Mouse (Mus musculus) frontal cortex, postnatal 14 days (tissue): ENCODE results near the gene Col4a1.

ENCODE experiments used
- DNase-seq, 2 experiments: peaks; one replicate each; pipeline ENCODE4 v3.0.0; 2022; ENCODE audit warnings: low spot score in 2 of 2

Col4a1 gene

DNA sequence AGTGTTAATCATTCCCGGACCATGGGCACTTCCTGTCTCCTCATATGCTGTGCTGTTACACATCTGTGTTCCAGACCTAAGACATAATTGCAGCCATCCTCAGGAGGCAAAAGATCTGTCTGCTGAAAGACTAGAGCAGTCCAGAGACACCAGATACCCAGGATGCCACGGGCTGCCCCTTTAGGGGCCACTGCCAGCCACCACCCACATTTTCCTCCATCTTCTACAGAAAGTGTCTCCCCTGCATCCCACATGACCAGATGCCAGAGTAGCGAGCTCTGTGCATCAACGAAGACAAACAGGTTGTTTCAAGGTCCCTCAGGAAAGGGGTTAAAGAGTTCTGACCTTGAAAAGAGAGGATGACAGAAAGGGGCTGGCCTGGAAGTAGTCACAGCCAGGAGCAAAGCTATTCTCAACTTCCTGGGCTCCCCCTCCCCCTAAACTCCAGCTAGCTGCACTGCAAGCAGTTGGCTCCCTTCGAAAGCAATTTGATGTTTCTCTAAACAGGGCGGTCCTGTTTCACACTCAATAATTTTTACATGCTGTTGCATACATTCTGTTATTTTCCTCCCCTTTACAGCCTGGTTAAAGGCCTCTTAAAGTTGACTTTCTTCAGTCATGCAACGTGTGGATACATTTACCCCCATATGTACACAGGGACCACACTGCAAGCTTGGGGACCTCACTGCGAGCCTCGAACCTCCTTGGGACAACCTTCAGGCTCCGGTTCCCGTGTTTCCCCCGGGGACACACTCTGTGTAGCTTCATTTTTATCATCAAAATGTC, 13.9 kb downstream of the Col4a1 start:
- DNase-seq, result no peak

DNA sequence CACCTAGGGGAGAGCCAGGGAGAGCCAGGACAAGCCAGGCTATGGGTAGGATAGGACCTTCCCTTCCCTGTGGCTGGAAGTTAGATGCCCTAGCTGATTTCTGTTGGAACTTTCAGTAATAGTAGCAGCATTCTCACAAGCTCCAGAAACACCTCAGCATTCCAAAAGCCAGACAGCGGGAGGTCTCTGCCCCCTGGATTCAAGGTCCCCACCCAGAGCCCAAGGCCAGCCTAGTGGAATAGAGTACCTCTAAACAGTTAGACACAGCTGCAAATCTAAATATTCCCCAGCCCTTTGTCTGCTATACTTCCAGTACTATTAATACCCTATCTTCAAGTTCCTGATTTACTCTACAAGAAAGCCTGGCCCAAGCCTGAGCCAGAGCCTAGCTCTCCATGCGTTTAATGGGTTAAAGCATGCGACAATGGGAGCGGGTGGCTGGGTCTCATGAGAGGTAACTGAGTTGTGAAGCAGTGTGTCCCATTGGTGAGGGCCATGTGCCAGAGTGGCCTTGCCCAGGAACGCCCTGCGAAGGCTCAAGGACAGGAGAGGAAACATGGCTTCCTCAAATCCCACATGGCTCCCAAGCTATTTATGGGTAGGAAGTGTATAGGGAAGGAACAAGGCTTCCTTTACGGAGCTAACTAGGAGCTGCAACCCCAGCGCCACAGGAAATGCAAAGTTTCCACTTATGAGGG, 15.3 kb downstream of the Col4a1 start:
- DNase-seq, result no peak

DNA sequence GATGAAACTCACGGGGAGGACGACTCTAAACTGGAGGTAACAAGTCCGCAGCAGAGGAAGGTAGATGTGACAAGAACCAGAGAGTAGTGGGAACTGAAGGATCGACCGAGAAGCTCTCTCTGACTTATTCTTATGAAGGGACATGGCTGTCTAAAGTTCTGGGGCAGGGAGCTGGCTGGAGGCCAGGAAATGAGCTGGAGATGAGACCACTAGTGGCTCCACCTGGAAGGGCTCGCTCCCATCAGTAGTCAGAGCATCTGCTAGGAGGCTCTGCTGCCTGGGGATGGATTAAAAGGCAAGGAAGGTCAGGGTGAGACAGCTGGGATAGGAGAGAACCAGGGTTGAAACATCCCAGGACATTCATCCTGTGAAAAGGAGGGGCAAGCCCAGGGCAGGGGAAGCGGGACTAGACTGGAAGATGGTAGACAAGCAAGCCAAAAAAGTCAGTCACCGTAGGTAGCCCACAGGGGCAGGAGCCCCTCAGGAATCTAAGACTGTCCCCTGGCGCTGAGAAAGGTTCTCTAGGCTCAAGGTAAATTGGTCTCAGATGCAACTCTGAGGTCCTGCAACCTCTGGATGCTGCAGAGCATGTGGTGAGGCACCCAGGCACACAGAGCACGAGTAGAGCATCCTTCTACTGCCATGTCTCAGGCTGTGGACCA, 16.2 kb downstream of the Col4a1 start:
- DNase-seq, result no peak

DNA sequence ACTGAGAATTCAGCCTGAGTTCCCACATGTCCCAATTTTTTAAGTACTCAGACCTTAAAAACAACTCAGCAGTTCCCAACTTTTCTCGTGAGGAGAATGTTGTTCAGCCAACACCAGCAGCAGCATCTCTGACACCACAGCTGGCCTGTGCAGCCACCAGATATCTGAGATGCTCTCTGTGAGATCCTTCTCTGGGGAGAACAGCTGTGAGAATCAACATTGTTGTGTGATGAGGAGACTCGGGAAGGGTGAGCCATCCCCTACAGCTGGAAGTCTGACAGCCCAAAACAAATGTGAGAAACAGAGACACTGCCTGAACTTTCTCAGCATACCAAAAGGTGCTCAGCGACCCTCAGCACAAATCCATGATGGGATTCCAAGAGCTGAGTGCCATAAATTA, 20.0 kb downstream of the Col4a1 start:
- DNase-seq, result no peak

DNA sequence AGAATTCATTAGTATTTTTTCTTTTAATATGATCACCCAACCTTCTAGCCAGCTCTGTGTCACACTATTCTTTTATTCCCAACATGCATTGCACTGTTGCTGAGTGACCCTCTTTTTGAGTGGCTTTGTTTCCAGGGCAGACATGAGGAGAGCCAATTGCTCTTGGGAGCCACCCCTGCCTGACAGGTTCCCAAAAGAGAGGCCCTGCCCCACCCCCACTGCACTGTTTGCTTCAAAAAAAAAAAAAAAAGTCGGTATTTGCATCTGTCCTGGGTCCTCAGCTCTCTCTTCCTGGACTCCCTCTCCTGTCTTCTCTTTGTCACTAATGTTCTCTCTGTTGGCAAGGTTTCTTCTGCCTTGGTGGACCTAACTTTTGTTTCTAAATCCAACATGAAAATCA, 22.1 kb downstream of the Col4a1 start:
- no peak for DNase-seq

DNA sequence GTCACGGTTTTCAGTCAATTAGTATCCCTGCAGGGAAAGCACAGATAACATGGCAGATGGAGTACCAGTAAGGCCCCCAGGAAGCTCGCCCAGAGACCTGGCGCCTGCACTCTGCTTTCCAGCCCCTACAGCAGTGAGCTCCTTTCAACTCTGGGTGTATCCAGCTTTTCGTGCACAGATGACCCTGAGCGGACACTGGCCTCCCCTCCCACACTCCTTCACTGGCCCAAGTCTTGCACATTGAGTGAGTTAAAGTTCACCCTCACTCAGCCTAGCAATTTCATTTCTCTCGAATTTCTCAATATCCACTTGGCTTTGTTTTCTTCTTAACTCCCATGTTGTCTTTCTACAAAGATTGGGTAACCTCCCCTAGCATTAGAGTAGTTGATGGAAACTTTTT, 24.3 kb downstream of the Col4a1 start:
- no peak for DNase-seq

DNA sequence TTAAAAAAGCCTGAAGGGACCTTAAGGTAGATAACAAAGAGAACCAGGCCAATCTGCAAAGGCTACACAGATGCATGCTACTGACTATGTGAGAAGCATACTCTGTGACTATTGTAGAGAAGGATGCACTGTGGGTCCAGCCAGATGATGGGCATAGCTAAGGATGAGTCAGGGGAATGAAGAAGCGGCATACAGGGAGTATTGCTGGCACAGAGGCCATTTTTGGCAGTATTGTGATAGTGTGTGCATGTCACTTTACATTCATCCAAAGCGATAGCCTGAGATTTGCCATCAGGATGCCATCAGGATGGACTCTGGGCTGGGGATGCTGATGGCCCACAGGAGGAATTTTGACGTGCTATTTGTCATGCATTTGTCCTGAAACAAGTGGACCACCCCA, 25.5 kb downstream of the Col4a1 start:
- no peak for DNase-seq

DNA sequence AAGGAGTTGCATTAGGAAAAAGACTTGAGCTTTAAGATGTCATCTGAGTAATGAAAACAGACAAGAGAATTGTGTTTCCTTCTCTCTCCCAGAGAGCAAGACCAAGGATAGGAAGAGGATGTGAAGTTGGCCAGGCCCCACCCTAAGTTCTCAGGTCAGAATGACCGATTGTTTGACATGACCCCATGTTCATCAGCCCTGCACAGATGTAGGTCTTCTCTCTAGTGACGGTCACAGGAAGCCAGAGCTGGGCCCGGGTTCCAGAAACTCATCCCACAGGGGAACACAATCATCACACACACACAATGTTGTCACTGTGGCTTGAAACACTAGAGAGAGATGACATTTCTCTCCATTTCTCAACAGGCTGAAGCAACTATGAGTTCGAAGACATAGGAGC, 27.2 kb downstream of the Col4a1 start:
- DNase-seq, result no peak

DNA sequence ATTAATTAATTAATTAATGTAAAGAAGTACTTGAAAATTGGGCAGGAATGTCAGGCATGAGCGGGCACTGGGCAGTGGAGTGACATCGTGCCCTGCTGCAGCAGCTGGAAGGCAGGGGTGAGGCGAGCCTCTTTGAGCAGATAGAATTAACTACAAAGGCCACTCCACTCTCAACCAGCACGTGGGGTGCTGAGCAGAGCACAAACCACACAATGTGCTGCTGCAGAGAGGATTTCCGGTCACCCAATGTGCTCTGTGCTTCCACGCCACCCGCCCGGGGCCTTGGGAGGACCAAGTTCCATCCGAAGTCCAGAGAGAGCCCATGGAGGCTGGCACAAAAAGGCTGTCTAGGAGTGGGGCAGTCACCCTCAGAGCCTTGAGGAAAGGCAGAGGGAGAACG, 29.4 kb downstream of the Col4a1 start:
- no peak for DNase-seq

DNA sequence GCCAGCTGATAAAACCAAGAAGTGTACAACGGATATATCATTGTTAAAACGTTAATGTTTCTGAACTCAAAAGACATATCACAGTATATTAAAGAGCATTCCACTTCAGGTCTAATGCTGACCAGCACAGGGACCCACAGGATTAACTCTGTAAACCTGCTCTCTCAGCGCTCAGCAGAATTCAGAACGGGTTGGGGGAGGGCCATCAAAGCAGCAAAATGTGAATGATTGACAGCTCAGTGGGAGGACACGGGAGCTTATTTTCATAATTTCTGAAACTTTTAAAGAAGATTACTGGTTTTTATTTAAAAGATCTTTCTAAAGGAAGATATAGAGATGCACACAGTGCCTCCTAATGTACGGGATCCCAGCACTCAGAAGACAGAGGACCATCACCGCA, 29.9 kb downstream of the Col4a1 start:
- DNase-seq, result no peak

DNA sequence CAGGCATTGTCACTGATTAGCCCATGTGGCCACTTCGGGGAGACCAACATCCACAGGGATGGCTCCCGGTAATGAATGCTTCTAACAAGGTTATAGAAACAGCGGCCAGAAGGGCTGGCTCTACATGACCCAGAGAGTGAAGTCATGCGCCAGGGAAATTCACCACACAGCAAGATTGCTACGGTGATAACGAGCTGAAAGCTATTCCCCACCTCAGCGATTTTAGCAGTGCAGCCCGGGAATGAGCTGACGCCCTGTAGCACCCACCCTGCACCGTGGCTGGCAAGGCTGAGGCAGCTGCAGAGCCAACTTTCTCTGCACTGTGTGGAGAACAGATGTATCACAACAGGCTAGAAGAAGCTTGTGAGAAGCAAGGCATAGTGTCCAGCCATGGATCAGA, 30.5 kb downstream of the Col4a1 start:
- no peak for DNase-seq

DNA sequence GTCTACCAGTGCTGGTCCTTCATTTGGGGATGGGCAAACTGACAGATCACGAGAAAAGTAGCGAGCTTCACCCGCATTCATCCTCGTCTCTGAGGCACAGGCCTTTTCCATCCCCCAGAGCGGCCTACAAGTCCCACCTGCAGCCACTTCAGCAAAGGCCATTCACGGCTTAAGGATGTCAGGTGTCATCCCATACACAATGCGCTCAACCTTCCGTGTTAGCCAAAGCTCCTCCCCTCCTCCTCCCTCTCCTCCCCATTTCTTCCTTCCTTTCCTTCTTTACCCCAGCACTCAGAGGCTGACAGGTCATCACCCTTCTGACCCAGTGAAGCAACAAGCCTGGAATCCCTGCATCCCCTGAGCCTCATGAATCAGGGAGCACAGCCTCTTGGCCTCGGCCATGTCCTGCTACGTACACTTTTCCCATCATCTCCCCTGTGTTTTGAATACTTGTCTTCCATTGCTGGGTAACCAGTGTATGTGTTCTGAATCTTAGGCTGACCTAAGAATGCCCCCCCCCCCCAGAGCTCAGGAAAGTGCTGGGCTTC, 31.8 kb downstream of the Col4a1 start:
- no peak for DNase-seq

DNA sequence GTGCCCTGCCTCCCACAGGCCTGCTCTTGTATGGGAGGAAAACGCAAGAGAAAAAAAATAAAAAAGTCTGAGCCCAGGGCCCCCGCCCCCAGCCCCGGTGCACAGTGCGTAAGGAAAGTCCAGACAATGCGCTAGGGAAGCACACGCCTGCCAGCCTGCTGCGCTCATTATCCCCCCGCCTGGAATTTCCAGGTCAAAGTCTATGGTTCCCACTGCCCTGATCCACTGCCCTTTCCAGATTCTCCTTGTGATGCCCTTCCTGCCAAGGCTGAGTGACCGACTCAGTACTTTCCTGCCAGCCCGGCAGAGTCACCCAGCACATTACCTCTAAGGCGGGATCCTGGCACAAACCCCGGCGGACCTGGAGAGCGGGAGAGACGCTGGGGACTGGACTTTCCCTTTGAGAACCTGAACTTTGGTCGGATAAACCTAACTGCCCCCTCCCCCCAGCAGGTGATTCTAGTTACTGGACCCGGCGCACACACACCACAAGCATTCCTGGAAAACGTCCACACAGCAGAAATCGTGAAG, 33.3 kb downstream of the Col4a1 start:
- DNase-seq, result no peak

DNA sequence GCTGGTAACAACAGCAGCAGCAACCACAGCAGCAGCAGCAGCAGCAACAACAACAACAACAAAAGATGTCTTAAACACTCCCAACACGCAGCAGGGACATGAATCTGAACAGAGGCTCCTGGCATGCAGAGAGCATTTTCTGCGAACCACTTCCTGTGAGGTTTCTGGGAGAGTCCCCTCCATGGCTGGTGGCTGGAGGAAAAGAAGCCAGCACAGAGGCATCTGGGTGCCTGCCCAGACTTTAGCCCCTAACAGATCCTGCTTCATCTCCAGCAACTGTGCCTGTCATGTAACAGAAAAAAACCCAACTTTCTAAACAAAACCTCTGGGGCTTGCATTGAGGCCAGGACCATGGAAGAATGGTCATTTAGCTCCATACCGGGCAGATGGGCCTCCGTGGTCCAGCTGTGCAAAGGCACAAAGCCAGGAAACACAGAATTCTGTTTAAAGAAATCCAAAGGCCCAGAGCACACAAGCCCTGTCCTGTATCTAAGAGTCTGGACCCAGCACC, 34.5 kb downstream of the Col4a1 start:
- no peak for DNase-seq

DNA sequence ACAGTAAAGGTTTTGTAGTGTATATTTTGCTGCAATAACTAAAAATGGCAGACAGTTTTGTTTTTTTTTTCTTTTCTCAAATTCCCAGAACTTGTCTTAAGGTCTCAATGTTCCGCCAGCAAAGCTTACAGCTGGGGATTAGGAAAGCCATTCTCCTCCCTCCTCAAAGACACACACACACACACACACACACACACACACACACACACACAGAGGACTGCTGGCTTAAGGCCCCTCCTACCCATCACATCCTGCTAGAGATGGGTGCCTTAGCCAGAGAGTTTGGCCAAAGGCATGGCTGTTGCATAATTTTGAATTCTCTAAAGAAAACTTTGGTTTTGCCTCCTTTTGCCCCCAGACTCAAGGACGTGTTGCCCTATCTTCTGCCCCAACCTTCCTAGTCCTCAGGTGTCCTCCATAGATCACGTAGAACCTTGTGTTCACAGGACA, 35.0 kb downstream of the Col4a1 start:
- no peak for DNase-seq

DNA sequence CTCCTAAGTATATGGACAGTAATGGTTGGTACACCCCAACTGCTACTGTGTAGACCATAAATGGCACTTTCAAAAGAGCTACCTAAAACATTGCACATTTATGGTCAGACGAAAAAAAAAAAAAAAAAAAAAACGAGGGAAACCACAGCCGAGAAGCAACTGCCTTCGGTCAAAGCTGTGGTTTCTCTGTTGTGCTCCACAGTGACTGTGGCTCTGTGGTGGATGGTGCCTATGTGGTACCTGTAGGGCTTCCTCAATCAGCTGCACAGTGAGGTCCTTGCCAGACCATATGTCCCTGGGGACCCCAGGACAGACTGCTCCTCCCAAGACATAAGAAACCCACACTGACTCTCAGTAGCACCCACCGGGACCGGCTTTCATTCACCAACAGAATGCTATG, 36.3 kb downstream of the Col4a1 start:
- DNase-seq, result no peak

DNA sequence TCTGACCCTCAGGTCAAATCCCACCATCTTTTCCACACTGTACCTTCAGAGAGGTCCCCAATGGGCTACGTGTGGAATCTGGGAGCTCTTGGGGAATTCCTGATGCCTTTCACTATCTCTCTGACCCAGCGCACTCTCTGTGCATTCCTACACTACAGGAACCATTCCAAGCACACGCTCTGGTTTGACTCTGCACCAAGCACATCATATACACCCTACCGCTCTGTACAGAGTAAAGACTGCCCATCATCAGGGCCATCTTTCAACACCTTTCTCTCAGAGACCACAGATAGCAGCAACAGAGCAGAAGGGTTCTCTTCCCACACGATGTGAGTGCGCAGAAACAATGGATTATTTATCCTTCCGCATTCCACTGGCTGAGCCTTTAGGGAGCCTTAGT, 38.2 kb downstream of the Col4a1 start:
- DNase-seq, result no peak

DNA sequence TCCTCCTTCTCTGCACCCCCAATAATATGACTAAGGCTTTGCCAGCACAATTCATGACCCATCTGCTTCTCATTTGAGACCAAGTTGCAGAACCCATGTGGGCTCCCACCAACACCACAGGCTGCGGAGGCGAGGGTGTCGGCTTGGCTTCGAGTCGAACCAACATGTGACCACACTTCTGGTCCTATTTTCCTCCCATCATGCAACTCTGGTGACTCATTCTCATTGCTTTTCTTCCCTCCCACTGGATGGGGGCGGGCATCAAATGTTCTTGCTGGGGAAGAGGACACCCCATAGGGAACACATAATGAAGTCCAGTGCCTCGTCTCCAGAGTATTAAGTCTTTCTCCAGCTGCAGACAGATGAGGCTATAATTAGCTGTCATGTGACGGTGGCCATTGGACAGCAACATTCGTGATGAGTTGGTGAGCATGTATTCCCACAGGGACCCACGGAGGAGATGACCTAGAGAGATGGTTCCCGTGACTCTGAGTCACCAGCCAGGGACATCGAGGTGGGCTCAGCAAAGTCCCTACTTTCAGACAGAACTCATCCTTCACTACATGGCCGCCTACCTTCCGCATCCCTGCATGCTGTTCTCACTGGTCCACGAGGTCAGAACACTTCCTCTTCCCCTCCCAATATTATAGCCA, 39.0 kb downstream of the Col4a1 start:
- peak; percentile 50 to 63 for DNase-seq

DNA sequence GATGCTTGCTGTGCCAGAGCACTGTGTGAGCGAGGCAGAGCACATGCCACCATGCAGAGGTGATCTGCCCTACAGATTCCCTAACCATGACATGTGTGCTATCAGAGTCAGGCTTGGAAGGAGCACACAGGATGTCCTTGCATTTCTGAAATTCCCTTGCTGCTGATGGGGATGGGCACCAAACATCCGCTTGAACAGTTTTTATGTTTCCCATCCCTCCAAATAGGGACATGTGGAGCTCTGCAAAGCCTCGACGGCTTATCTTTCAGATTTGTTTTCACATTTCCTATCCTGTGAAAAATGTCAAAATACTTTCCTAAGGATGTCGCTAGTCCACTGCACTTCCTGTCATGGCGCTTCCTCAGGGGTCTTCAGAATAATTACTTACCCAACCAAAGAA, 40.4 kb downstream of the Col4a1 start:
- no peak for DNase-seq

DNA sequence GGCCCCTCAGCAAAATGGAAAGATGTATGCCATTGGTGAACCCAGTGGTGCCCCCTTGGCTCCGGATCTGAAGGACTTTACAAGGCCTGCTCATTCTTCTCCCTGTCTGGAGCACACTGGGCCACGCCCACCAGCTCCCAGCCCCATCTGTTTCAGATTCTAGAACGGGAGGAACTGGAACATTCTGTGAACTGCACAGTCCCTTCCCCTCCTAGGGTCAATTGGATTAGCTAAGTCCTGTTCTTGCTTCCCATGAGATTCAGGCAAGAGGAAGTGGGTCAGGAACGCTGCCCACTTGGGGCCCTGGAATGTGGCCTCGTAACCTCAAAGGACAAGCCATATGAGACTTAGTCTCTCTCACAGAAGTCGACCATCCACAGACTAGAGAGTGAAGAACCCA, 41.8 kb downstream of the Col4a1 start:
- no peak for DNase-seq

DNA sequence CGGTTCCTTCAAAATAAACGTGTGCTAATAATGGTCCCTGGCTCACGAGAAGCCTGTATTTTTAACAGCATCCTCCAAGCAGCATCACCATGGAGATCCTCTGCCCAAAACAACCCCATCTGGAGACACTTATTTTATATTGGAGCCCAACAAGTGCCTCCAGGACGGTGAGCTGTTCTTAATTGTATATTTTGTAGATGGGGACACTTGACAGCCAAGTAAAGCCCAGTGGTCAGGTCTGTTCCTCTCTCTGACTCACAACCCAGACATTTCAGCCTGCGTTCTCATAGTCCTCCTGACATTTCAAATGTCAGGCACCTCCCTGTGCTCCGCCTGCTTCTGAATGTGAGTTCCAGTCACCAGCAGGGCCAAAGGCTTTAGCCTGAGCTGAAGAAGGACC, 43.9 kb downstream of the Col4a1 start:
- DNase-seq, result no peak

DNA sequence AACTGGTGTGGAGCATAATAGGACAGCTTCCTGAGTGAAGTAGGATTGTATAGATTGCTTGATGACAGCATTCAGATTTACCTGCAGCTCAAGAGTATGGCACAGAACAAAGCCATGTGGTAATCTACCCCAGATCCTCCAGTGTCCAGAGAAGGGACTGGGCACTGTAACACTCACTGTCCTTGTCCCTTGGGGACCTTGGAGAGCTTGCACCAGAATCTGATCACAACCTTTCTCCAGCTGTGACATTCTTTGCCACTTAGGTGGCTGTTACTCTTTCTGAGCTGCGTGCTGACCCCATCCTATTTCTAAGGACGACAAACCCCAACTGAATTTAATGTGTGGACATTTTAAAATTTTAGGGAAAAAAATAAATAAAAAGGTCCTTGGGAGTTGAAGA, 46.2 kb downstream of the Col4a1 start:
- no peak for DNase-seq
